Mouse (Mus musculus): ENCODE data around the gene Rpl6.

Rpl6 gene

GRCm38 (mm10) chr5:121204132-121205089 is at the start of gene Rpl6:
TSS of gene Rpl6 (plus strand) at chr5:121204481.
- DNase-seq (ENCODE audit: low spot score in 2 of 2): peak; percentile 70 to 75

GRCm38 (mm10) chr5:121156121-121156520 is 48.2 kb upstream of the Rpl6 start:
- no peak for DNase-seq (ENCODE audit: low spot score in 2 of 2)

- no peak for DNase-seq (ENCODE audit: low spot score in 2 of 2)
Measured at GRCm38 (mm10) chr5:121157017-121157416, 47.3 kb upstream of the Rpl6 start.

DNA sequence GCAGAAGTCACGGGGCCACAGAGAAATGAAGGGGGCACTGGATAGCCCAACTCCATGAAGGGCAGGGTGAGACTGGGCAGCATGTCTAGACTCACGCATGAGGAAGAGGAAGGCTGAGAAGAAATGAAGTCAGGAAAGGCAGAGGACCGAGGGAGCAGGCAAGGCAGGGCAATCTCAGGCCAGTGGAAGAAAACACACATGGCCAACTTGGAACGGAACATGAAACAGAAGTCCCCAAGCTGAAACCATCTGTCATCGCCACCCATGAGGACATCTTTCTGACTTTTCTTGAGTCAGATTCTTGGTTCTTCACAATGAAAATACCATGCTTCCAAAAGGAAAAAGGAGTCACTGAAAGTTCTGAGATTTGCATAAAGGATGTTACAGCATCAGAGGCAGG is 46.8 kb upstream of the Rpl6 start:
- DNase-seq (ENCODE audit: low spot score in 2 of 2): no peak

- no peak for DNase-seq (ENCODE audit: low spot score in 2 of 2)
Measured at GRCm38 (mm10) chr5:121158966-121159365, 45.3 kb upstream of the Rpl6 start.

DNA sequence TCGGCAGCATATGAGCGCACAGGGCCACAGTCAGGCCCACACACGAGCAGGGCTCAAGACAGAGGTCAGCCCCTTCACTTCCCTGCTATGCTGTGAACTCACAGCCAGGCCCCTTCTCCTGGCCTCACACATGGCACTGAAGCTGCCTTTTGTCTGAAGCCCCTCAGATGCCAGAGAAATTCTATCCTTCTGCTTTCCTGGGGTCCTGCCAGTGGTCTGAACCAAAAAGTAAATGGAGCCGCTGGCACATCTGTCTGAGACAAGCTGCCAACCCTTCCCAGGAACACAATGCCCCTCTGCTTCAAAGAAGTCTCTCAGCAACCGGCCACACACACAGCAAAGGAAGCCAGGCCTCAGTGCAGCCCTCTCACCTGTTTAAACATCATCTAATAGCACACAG is 42.0 kb upstream of the Rpl6 start:
- DNase-seq (ENCODE audit: low spot score in 2 of 2): no peak

DNA sequence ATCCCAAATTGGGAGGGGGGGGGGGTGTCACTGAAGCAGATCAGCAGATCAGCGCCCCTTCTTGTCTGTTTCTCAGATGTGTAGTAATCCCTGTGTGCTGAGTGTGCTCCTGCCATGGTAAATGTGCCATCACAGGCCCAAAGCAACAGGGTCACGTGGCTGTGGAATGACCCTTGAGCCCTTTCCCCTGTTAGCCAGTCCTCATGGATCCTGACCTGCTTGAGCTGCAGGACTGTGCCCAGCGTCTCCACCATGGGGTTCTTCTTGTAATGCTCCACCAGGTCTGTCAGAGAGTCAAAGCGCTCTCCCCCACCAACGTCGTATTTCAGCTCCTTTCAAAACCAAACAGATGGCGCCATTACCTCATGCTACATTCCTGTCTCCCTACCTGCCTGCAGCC is 41.4 kb upstream of the Rpl6 start:
- DNase-seq (ENCODE audit: low spot score in 2 of 2): no peak

DNA sequence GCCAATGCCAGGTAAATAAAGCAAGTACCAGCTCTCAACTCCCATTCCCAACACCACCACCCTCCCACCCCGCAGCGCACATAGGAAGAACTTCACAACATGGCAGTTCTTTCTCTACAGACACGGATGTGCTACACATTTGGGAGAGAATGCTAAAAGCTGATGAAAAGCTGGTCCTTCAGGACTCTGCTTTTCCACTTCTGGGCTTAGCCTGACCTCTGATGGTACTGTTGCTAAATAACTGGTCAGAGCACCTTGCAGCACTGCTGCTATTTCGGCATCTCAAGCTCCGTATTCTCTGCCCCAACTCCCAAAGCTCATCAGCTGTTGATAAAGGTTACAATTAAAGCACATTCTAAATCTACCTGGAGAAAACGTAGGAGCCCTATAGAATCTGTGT is 37.4 kb upstream of the Rpl6 start:
- no peak for DNase-seq (ENCODE audit: low spot score in 2 of 2)

- no peak for DNase-seq (ENCODE audit: low spot score in 2 of 2)
Measured at GRCm38 (mm10) chr5:121169588-121169987, 34.7 kb upstream of the Rpl6 start.

DNA sequence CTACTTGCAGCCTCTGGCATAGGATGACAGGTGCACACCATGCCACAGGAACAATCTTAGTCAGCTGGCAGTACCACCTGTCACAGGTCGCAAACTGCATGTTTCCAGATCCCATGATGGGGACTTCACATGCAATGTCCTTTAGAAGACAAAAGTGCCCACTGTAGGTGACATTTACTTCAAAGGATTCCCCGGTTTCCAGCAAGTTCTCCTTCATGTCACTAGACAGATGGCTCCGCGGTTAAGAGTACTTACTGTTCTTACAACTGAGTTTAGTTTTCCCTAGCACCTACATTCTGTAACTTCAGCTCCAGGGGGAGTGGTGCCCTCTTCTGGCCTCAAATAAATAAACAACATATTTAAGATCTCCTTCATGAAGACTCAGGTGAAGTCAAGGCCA is 31.4 kb upstream of the Rpl6 start:
- no peak for DNase-seq (ENCODE audit: low spot score in 2 of 2)

DNA sequence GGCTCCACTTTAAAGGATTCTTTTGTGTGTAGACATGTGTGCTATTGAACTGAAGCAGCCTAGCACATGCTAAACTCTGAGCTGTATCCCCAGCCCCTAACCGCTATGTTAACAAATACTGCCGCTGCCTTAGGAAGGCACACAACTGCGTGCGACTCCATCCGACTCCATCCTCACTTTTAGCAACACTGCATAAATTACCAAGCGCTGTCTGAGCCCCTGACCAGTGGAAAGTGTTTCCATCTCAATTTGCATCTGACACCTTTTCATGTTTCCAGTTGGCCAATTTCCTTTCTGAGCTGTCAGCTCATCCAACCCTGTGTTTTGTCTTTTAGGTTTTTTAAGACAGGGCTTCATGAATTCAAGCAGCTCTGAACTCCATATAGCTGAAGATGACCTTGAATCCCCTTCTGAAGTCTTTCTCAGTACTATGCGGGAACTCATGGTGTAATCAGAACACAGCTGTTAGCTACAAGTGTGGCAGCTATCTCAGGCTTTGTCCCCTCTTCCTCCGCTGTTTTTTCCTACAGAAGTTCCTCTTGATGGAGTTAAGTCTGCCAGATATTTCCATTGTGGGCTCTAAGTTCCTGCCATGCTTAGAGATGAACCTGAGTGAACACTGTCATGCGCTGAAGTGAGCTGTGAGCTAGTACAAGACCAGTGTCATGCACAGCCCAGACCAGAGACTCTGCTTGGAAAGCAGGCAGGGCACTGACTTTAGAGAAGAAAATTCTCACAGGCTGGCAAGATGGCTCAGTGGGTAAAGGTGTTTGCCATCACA is 25.0 kb upstream of the Rpl6 start:
- DNase-seq (ENCODE audit: low spot score in 2 of 2): no peak

GRCm38 (mm10) chr5:121183269-121183668 is 21.0 kb upstream of the Rpl6 start:
- no peak for DNase-seq (ENCODE audit: low spot score in 2 of 2)

GRCm38 (mm10) chr5:121184375-121184774 is 19.9 kb upstream of the Rpl6 start:
- no peak for DNase-seq (ENCODE audit: low spot score in 2 of 2)

- DNase-seq (ENCODE audit: low spot score in 2 of 2): peak in 1 of 2 experiments; percentile 14
Measured at GRCm38 (mm10) chr5:121184945-121185551, 19.2 kb upstream of the Rpl6 start.

DNA sequence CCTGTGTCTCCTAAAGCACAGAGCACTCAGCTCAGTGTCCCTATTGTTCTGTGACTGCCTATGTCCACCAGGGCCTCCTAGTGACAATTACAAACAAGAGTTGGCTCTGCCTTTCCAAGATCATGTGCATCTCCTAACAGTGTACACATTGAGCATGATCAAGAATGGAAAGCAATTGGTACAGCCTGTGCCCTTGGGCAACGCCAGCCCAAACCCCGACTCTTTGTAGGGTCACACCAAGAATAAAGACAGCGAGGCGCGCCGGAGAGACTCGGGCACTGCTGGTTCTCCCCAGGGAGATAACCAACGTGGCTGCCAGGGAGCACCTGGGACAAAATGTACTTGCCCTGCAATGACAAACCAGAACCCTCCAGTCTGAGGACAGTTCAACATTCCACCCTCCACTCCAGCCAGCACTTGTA is 16.7 kb upstream of the Rpl6 start:
- no peak for DNase-seq (ENCODE audit: low spot score in 2 of 2)

GRCm38 (mm10) chr5:121188265-121188664 is 16.0 kb upstream of the Rpl6 start:
- no peak for DNase-seq (ENCODE audit: low spot score in 2 of 2)

GRCm38 (mm10) chr5:121189182-121189581 is 15.1 kb upstream of the Rpl6 start:
- no peak for DNase-seq (ENCODE audit: low spot score in 2 of 2)

GRCm38 (mm10) chr5:121190210-121190835 is 14.0 kb upstream of the Rpl6 start:
- no peak for DNase-seq (ENCODE audit: low spot score in 2 of 2)

GRCm38 (mm10) chr5:121190836-121191583 is 13.3 kb upstream of the Rpl6 start, which contains the start of gene Ptpn11:
TSS of gene Ptpn11 (minus strand) at chr5:121191397.
- DNase-seq (ENCODE audit: low spot score in 2 of 2): peak; percentile 69 to 84

DNA sequence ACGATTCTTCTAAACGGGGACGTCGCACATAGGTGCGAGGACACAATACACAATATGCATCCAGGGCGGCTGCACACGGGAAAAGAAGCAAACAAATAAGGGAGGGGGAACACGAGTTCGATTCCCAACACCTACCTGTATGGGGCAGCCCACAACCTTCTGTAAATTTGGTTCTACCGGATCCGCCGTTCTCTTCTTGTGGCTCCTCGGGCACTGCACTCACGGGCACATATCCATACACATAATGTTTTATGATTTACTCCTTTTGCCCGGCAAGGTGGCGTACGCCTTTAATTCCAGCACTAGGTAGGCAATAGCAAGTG is 12.7 kb upstream of the Rpl6 start:
- DNase-seq (ENCODE audit: low spot score in 2 of 2): no peak

GRCm38 (mm10) chr5:121194173-121194572 is 10.1 kb upstream of the Rpl6 start:
- DNase-seq (ENCODE audit: low spot score in 2 of 2): no peak
